Mouse (Mus musculus) heart, embryonic 16.5 days (tissue): ENCODE measurements around the gene Smarca1. TPM values are rescaled to one million over a fixed set of nuclear protein-coding genes. Genes with fewer than 3 reads are reported as not detected.

Source experiments
- ATAC-seq: fragments of 200-750 bp; cut with Nextera tagmentation; replicated peaks from 2 replicates; pipeline ENCODE4 v1.8.0; 2017; ENCODE audit warnings: moderate number of reproducible peaks; ENCODE audit not compliant: insufficient read depth, low FRiP score; ENCODE audit errors: extremely low read depth
- H3K27ac ChIP-seq: fragments of 300-500 bp; sonication (generic); 2 replicates; pipeline ENCODE4 v1.5.1; 2014; ENCODE audit warnings: mild to moderate bottlenecking, low read length, control low read depth, moderate library complexity
- H3K27me3 ChIP-seq: fragments of 300-500 bp; sonication (generic); 2 replicates; pipeline ENCODE4 v1.6.1; 2014; ENCODE audit warnings: low read length, mixed read lengths; ENCODE audit not compliant: control insufficient read depth, insufficient read depth
- H3K36me3 ChIP-seq: fragments of 300-500 bp; sonication (generic); 2 replicates; pipeline ENCODE4 v1.6.1; 2014; ENCODE audit not compliant: control insufficient read depth, insufficient read depth
- H3K4me1 ChIP-seq: fragments of 300-500 bp; sonication (generic); 2 replicates; pipeline ENCODE4 v1.6.1; 2014; ENCODE audit warnings: low read length, mixed read lengths; ENCODE audit not compliant: control insufficient read depth, insufficient read depth
- H3K4me2 ChIP-seq: fragments of 300-500 bp; sonication (generic); 2 replicates; pipeline ENCODE4 v1.6.1; 2014; ENCODE audit warnings: low read depth, mild to moderate bottlenecking, control low read depth, low read length
- H3K4me3 ChIP-seq: fragments of 300-500 bp; sonication (generic); 2 replicates; pipeline ENCODE4 v1.5.1; 2014; ENCODE audit warnings: mild to moderate bottlenecking, control low read depth, low read length
- H3K9ac ChIP-seq: fragments of 300-500 bp; sonication (generic); 2 replicates; pipeline ENCODE4 v1.6.1; 2014; ENCODE audit warnings: low read length, control low read depth
- H3K9me3 ChIP-seq: fragments of 300-500 bp; sonication (generic); replicated peaks from 2 replicates; pipeline ENCODE4 v1.6.1; 2016; ENCODE audit warnings: low read length; ENCODE audit not compliant: control insufficient read depth
- WGBS: fragments of 180-500 bp; shearing (Covaris S2); extraction: QIAGEN DNeasy Blood & Tissue Kit; methylation state at CpG from one replicate; pipeline ENCODE4 v1.1.7; 2014; 5-methylcytosine and 5-hydroxymethylcytosine counted together
- polyA plus RNA-seq: library from polyadenylated mRNA; unstranded; fragments of >200 nt; fragmentation: Nextera tagmentation; extraction: Ambion mirVana; gene quantifications from 2 replicates; pipeline ENCODE4 v1.2.1, GENCODE M21; 2015

Gene Smarca1
- polyA plus RNA-seq = 17.4 and 20.2 TPM in 2 replicates

DNA sequence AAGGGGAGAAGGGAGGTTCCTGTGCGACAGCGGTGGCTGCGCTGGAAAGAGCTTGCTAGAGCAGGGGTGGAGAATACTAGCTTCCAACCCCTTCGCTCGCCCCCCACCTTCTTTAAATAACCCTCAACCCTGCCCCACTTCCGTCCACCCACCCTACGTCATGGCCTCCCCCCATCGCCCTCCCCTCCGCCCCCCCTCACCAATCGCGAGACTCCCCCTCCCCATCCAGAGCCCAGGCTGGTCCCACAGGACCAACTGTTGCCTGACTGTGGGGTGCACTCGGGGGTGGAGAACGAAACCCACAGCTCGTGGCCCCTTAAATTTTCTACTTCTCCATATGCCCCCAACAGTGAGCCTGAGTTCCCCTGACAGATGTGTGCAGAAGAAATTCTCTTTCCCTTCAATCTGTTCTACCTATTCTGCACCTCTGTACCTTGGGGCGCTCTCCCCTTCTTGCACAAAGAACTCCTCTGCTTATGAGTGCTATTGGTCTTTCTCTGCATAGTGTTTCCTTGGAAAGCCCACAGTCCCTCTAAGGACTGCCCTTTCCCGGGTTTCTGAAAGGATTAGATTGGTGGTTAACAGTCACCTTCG lies at the start of gene Smarca1:
Gene Smarca1, minus strand, starts transcription at position 544 of the 594 bp plus-strand sequence.
- peak; percentile 73 for ATAC-seq
- 11% methylated on average over 11 of the region's 17 CpGs for WGBS
- peak within 1 kb of the TSS; percentile 69 for H3K4me2 ChIP-seq

DNA sequence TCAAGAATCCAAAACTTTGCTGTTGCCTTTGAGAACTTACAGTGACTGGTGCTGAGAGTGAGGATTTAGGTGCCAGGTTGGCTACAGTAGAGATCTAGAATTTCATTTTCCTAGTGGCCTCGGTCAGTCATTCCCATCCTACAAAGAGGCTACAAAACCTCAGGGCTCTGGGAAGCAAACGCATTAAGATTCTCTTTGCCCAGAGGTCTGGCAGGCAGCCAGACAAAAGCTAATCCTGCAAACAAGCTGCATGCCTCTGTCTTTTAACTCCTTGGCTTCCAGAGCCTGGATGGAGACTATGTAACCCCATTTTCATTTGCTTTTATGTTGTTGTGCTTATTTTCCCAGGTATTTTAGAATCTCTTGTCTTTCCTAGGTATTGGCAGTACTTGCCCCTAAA lies 45.0 kb upstream of the Smarca1 start:
- H3K9ac ChIP-seq = no peak overlapping the region
- no peak overlapping the region for H3K27ac ChIP-seq
- 15% methylated on average over 2 of the region's 2 CpGs for WGBS
- H3K4me2 ChIP-seq = no peak overlapping the region
- no peaks in the 10 kb centered on the region for H3K27me3 ChIP-seq
- H3K36me3 ChIP-seq = peaks cover 2% of the 10 kb centered on the region; the same call in 1 of the 2 replicates
- H3K4me3 ChIP-seq = no peak overlapping the region
- ATAC-seq = no peak
- no peaks in the 10 kb centered on the region for H3K9me3 ChIP-seq
- no peaks in the 10 kb centered on the region for H3K4me1 ChIP-seq

More for the DNA sequence above, at the start of gene Smarca1:
- Histone ChIP-seq H3K36me3 (no peaks in the 10 kb centered on the region), H3K4me1 (no peaks in the 10 kb centered on the region), H3K9me3 (no peaks in the 10 kb centered on the region), H3K27me3 (0 out of 2 replicates have a peak, but pooled peaks cover 2% of the 10 kb centered on the region), H3K27ac (peak within 1 kb of the TSS; percentile 73), H3K4me3 (peak within 1 kb of the TSS; percentile 72), H3K9ac (peak within 1 kb of the TSS; percentile 74)

DNA sequence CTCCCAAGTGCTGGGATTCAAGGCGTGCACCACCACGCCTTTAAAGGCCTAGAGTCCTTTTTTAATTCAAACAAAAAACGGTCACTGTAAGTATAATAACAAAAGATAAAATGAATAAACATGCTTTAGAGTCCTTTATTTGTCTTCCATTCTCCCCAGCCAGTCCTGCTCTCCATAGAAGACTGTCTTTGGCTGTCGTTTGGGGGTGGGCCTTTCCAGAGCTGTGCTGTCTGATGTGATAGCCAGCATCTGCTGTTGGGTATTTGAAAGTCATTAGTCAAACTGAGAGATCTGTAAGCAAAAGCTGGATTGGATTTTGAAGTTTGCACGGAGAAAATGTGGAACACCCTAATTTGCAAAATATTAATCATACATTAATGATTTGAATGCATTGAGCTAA lies 44.1 kb upstream of the Smarca1 start:
- Histone ChIP-seq H3K9ac (no peak overlapping the region), H3K27me3 (no peaks in the 10 kb centered on the region), H3K36me3 (peaks cover 2% of the 10 kb centered on the region; the same call in 1 of the 2 replicates), H3K27ac (no peak overlapping the region), H3K9me3 (no peaks in the 10 kb centered on the region), H3K4me1 (no peaks in the 10 kb centered on the region), H3K4me2 (no peak overlapping the region), H3K4me3 (no peak overlapping the region)
- 66% methylated on average over 5 of the region's 5 CpGs for WGBS
- no peak for ATAC-seq

DNA sequence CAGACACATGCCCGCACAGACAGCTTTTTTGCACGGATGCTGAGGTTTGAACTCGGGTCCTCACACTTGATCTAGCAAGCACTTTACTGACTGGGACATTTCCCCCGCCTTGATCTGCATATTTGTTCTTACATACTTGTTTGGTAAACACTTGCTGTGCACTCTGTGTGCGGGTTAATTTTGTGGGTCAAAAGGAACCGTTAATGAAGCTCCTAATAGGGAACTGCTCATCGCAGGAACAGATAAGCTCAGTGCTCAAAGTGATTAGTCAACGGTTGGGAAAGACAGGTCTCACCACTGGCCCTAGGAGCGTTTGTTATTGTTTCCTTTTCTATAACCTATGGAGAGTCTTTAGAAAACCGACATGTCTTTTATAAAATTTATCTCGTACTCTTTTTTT lies 41.6 kb upstream of the Smarca1 start:
- Histone ChIP-seq H3K4me1 (no peaks in the 10 kb centered on the region), H3K36me3 (peaks cover 2% of the 10 kb centered on the region; the same call in 1 of the 2 replicates), H3K4me3 (no peak overlapping the region), H3K9me3 (no peaks in the 10 kb centered on the region), H3K27me3 (no peaks in the 10 kb centered on the region), H3K4me2 (no peak overlapping the region), H3K27ac (no peak overlapping the region), H3K9ac (no peak overlapping the region)
- no peak for ATAC-seq
- WGBS = 80% methylated on average over 11 of the region's 11 CpGs

DNA sequence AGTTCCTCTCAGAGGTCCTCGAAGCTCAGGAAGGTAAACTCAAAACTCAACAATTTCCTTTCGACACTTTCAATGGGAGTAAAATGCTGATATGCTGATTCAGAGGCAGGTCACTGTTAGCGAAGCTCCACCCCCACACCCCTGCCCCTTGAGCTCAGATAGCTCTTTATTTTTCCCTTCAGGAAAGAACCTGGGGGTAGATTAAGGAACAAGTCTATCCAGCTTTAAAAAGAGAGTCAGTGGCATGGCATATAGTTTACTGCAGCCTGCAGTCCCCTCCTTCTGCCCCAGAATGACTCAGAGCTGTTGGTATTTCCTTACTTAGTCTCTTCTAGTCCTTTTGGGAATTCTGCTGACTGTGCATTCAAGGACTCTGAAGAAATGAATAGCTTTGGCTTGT lies 37.7 kb upstream of the Smarca1 start:
- no peak overlapping the region for H3K9ac ChIP-seq
- WGBS = 37% methylated on average over 3 of the region's 3 CpGs
- no peak overlapping the region for H3K27ac ChIP-seq
- ATAC-seq = no peak
- 0 out of 2 replicates have a peak, but pooled peaks cover 3% of the 10 kb centered on the region for H3K36me3 ChIP-seq
- no peak overlapping the region for H3K4me2 ChIP-seq
- H3K9me3 ChIP-seq = no peaks in the 10 kb centered on the region
- no peaks in the 10 kb centered on the region for H3K4me1 ChIP-seq
- no peaks in the 10 kb centered on the region for H3K27me3 ChIP-seq
- no peak overlapping the region for H3K4me3 ChIP-seq

DNA sequence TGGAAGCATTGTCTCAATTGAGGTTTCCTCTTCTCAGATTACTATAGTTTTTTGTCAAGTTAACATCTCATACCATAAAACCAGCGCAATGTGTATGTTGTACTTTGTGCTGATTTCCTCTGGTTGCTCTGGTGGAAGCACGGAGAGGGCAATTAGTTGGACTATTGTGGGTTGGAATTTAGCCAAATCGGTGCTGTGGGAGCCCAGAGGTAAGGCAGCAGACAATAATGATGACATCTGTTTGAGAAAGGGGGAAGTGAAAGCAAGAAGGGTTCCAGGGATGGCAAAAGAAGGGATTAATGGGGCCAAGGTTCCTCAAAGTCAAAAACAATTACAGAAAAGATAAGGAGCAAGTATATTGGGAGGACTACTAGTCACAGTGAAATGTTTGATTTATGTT lies 35.2 kb upstream of the Smarca1 start:
- no peak overlapping the region for H3K4me3 ChIP-seq
- H3K36me3 ChIP-seq = 0 out of 2 replicates have a peak, but pooled peaks cover 3% of the 10 kb centered on the region
- no peak overlapping the region for H3K4me2 ChIP-seq
- H3K9me3 ChIP-seq = no peaks in the 10 kb centered on the region
- no peaks in the 10 kb centered on the region for H3K27me3 ChIP-seq
- ATAC-seq = no peak
- H3K4me1 ChIP-seq = no peaks in the 10 kb centered on the region
- 70% methylated on average over 3 of the region's 3 CpGs for WGBS
- no peak overlapping the region for H3K9ac ChIP-seq
- H3K27ac ChIP-seq = no peak overlapping the region

DNA sequence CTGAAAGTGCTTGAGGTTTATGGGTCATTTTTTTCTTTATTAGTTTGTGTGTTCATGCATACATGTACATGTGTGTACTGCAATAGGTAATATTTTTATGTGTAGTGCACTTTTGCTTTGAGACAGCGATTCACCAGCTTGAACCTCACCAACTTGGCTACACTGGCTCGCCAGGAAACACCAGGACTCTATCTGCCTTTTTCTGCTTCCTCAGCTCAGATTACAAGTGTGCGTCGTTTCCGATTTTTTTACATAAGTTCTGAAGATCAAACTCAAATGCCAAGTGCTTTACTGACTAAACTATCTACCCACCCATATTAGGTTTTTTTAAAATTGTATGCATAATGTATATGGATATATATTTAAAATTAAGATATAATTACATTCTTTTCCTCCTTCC lies 27.8 kb upstream of the Smarca1 start:
- ATAC-seq = no peak
- H3K4me2 ChIP-seq = no peak overlapping the region
- H3K9ac ChIP-seq = no peak overlapping the region
- no peaks in the 10 kb centered on the region for H3K4me1 ChIP-seq
- H3K9me3 ChIP-seq = no peaks in the 10 kb centered on the region
- H3K27me3 ChIP-seq = no peaks in the 10 kb centered on the region
- H3K4me3 ChIP-seq = no peak overlapping the region
- 75% methylated on average over 5 of the region's 5 CpGs for WGBS
- no peaks in the 10 kb centered on the region for H3K36me3 ChIP-seq
- no peak overlapping the region for H3K27ac ChIP-seq

GRCm38 (mm10) chrX:47916831-47917230 lies 24.1 kb upstream of the Smarca1 start:
- Histone ChIP-seq H3K4me3 (no peak overlapping the region), H3K9ac (no peak overlapping the region), H3K27ac (no peak overlapping the region), H3K36me3 (no peaks in the 10 kb centered on the region), H3K27me3 (no peaks in the 10 kb centered on the region), H3K9me3 (no peaks in the 10 kb centered on the region), H3K4me2 (no peak overlapping the region), H3K4me1 (no peaks in the 10 kb centered on the region)
- ATAC-seq = no peak
- 57% methylated on average over 1 of the region's 1 CpGs for WGBS

DNA sequence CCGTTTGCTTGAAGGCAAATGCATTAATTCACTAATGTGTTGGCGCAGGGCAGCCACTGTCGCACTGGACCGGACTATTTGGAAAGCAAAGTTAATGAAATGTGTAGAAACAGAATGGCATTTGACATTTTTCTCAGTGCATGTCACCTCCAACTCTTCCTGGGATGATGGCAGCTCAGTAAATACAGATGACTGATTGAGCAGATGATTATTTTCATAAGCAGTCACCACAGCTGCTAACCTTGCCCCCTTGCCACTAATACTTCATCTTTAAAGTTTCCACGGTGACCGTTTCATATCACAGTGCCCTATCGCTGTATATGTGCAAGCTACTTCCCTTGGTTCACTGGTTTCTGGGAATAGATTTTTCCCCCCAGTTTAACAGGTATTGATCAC lies 20.8 kb upstream of the Smarca1 start:
- 75% methylated on average over 7 of the region's 7 CpGs for WGBS
- no peaks in the 10 kb centered on the region for H3K9me3 ChIP-seq
- no peak overlapping the region for H3K27ac ChIP-seq
- no peak for ATAC-seq
- H3K4me2 ChIP-seq = no peak overlapping the region
- H3K4me3 ChIP-seq = no peak overlapping the region
- H3K36me3 ChIP-seq = no peaks in the 10 kb centered on the region
- no peaks in the 10 kb centered on the region for H3K4me1 ChIP-seq
- no peaks in the 10 kb centered on the region for H3K27me3 ChIP-seq
- H3K9ac ChIP-seq = no peak overlapping the region
